Comparison of ENCODE assay signal across 7 mouse cellular contexts in genomic region chr9:83726105-83726504, GRCm38 (mm10).
DNase-seq lines count a peak whose midpoint lies in the region.

No protein-coding gene starts in this region.

- peak; percentile 48 to 63 for DNase-seq in left cerebral cortex, postnatal 14 days (ENCODE audit: low spot score in 2 of 2)
- no peak for DNase-seq in left cerebral cortex, adult 11 months (ENCODE audit: low spot score)
- peak; percentile 26 for DNase-seq in adrenal gland, adult 8-10 months
- peak; percentile 17 for DNase-seq in fibroblast of lung, adult 2 months (ENCODE audit: low read depth)
- DNase-seq in lung, postnatal 25 days (ENCODE audit: low spot score): peak; percentile 8
- no peak for DNase-seq in urinary bladder, adult 18-20 months (ENCODE audit: low spot score in 2 of 2)
- DNase-seq in urinary bladder, postnatal 10 days (ENCODE audit: low spot score): no peak

- intact Hi-C loops in left cerebral cortex, postnatal 14 days (cut with DNase I): no loop called here

Comparison
In these comparisons a context has a peak if more than half of its experiments do, and no peak if none do; other contexts are left out.
1. DNase-seq: peak in left cerebral cortex, postnatal 14 days (2 of 2), adrenal gland, adult 8-10 months (single experiment), fibroblast of lung, adult 2 months (single experiment) and lung, postnatal 25 days (single experiment); none in left cerebral cortex, adult 11 months (single experiment), urinary bladder, adult 18-20 months (0 of 2) and urinary bladder, postnatal 10 days (single experiment).